Mouse (Mus musculus): ENCODE measurements around the gene Mfsd4b5. TPM values are rescaled to one million over a fixed set of nuclear protein-coding genes. Genes with fewer than 3 reads are reported as not detected.

The Mfsd4b5 gene
- polyA plus RNA-seq, 1 experiment from 2014 or later: not detected

- ATAC-seq (ENCODE audit: low FRiP score): no peak
- H3K27me3 ChIP-seq (replicated peaks): no peaks in the 10 kb centered on the region
- H3K4me2 ChIP-seq: no peak overlapping the region
- H3K36me3 ChIP-seq: no peaks in the 10 kb centered on the region
- no peak overlapping the region for H3K4me3 ChIP-seq (replicated peaks)
- no peak overlapping the region for H3K9ac ChIP-seq (replicated peaks)
- no peak overlapping the region for H3K27ac ChIP-seq (replicated peaks)
- H3K9me3 ChIP-seq (replicated peaks): no peaks in the 10 kb centered on the region
- 60% methylated on average over 13 of the region's 13 CpGs for WGBS
- no peaks in the 10 kb centered on the region for H3K4me1 ChIP-seq
Observed at GRCm38 (mm10) chr10:39908768-39909441, 77.5 kb downstream of the Mfsd4b5 start.

Other genes with a start within 250 kb of the Mfsd4b5 start
- 3.1 and 3.6 TPM in 2 replicates for gene Mfsd4b4, start 87.4 kb downstream of the Mfsd4b5 start, polyA plus RNA-seq (2015; fragmentation: Nextera tagmentation; extraction: Ambion mirVana)
- not detected in 2 replicates for gene Mfsd4b2, start 59.7 kb downstream of the Mfsd4b5 start, polyA plus RNA-seq (2015; fragmentation: Nextera tagmentation; extraction: Ambion mirVana)
- gene Mfsd4b3, start 26.5 kb downstream of the Mfsd4b5 start, polyA plus RNA-seq (2015; fragmentation: Nextera tagmentation; extraction: Ambion mirVana): 0.22 TPM in 1 of 2 replicates, not detected in the other
- gene Mfsd4b1, start 38.6 kb upstream of the Mfsd4b5 start, polyA plus RNA-seq (2015; fragmentation: Nextera tagmentation; extraction: Ambion mirVana): 0.28 and 0.70 TPM in 2 replicates
- gene Slc16a10, start 155.6 kb upstream of the Mfsd4b5 start, polyA plus RNA-seq (2015; fragmentation: Nextera tagmentation; extraction: Ambion mirVana): 2.2 and 10.1 TPM in 2 replicates

Measured in neural tube, embryonic 15.5 days (tissue).